Mouse (Mus musculus) intestine, postnatal 0 days (tissue): ENCODE results near the gene Stpg4. TPM values are rescaled to one million over a fixed set of nuclear protein-coding genes. Genes with fewer than 3 reads are reported as not detected.

ENCODE experiments used
- ATAC-seq: fragments of 200-750 bp; cut with Nextera tagmentation; 2 replicates; pipeline ENCODE4 v1.8.0; 2017; ENCODE audit warnings: mild to moderate bottlenecking, moderate TSS enrichment, moderate library complexity
- H3K27ac ChIP-seq: fragments of 300-500 bp; sonication (generic); 2 replicates; pipeline ENCODE4 v1.5.1; 2014; ENCODE audit warnings: mild to moderate bottlenecking, low read depth, low read length, moderate library complexity
- H3K27me3 ChIP-seq: fragments of 300-500 bp; sonication (generic); replicated peaks from 2 replicates; pipeline ENCODE4 v1.6.1; 2014; ENCODE audit warnings: low read length, mixed read lengths; ENCODE audit not compliant: control insufficient read depth, insufficient read depth
- H3K36me3 ChIP-seq: fragments of 300-500 bp; sonication (generic); 2 replicates; pipeline ENCODE4 v1.6.1; 2014; ENCODE audit warnings: mild to moderate bottlenecking, moderate library complexity; ENCODE audit not compliant: control insufficient read depth, insufficient read depth
- H3K4me1 ChIP-seq: fragments of 300-500 bp; sonication (generic); replicated peaks from 2 replicates; pipeline ENCODE4 v1.6.1; 2014; ENCODE audit warnings: antibody characterized with exemption, low read length, mixed read lengths; ENCODE audit not compliant: control insufficient read depth, insufficient read depth
- H3K4me2 ChIP-seq: fragments of 300-500 bp; sonication (generic); replicated peaks from 2 replicates; pipeline ENCODE4 v1.6.1; 2014; ENCODE audit warnings: low read depth, mild to moderate bottlenecking, moderate library complexity
- H3K4me3 ChIP-seq: fragments of 300-500 bp; sonication (generic); 2 replicates; pipeline ENCODE4 v1.5.1; 2014; ENCODE audit warnings: low read depth, low read length
- H3K9ac ChIP-seq: fragments of 300-500 bp; sonication (generic); 2 replicates; pipeline ENCODE4 v1.6.1; 2014; ENCODE audit warnings: mild to moderate bottlenecking, low read depth, low read length
- H3K9me3 ChIP-seq: fragments of 300-500 bp; sonication (generic); 2 replicates; pipeline ENCODE4 v1.6.1; 2016; ENCODE audit warnings: mixed run types; ENCODE audit not compliant: control insufficient read depth
- CTCF ChIP-seq: sonication (generic); IDR thresholded peaks from 2 replicates; pipeline ENCODE4 v1.5.1; 2016; ENCODE audit warnings: low read depth, mild to moderate bottlenecking, control low read depth, antibody characterized with exemption, moderate library complexity
- WGBS: fragments of 180-500 bp; shearing (Covaris S2); extraction: QIAGEN DNeasy Blood & Tissue Kit; methylation state at CpG from one replicate; pipeline ENCODE4 v1.1.7; 2014; 5-methylcytosine and 5-hydroxymethylcytosine counted together
- polyA plus RNA-seq: library from polyadenylated mRNA; unstranded; fragments of >200 nt; fragmentation: Nextera tagmentation; extraction: Ambion mirVana; gene quantifications from 2 replicates; pipeline ENCODE4 v1.2.1, GENCODE M21; 2015

Gene Stpg4
- polyA plus RNA-seq, 1 experiment from 2014 or later = not detected

DNA sequence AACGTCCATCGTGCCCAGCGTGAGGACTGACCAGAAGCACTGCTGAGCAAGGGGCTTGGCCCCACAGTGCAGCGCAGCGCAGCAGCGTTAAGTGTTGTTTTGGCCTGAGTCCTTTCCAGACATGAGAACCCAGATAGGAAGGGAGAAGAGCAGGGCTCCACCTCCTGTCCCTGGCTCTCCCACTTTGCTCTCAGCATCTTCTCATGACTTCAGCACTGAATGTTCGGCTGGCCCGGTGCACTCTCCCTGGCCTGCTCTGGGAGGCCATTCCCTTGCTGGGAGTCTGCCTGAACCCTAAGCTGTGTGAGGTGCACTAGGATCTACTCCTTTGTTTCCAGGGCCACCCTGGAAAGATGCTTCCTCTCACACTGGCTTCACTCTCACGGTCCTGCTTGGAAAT, 79.2 kb downstream of the Stpg4 start:
- Histone ChIP-seq H3K4me1 (peaks cover 21% of the 10 kb centered on the region; the same call in 1 of the 2 replicates), H3K4me2 (no peak overlapping the region), H3K9me3 (no peaks in the 10 kb centered on the region), H3K27me3 (no peaks in the 10 kb centered on the region), H3K27ac (no peak overlapping the region), H3K36me3 (peaks cover 34% of the 10 kb centered on the region), H3K4me3 (no peak overlapping the region), H3K9ac (no peak overlapping the region)
- 61% methylated on average over 9 of the region's 9 CpGs for WGBS
- no peak for ATAC-seq
- no peak for TF ChIP-seq CTCF

DNA sequence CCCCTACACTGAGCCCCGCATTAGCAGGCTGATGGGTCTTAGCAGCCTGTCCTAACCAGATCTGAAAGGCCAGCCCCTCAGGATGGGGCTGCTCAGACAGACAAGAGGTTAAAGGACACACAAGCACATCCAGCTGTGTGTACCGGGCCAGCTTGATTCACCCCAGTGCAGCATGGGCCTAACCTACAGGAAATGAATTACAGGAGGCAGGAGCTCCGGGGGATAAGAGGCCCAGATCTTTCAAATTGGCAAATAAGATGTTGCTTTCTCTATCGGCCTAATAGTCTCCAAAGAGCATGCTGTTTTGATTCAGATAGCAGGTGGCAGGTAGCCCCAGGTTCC, 82.3 kb downstream of the Stpg4 start:
- no peak for ATAC-seq
- WGBS = 46% methylated on average over 4 of the region's 4 CpGs
- no peak overlapping the region for H3K27ac ChIP-seq
- H3K4me1 ChIP-seq = peaks cover 4% of the 10 kb centered on the region; the same call in 1 of the 2 replicates
- H3K27me3 ChIP-seq = no peaks in the 10 kb centered on the region
- no peak overlapping the region for H3K9ac ChIP-seq
- H3K4me2 ChIP-seq = no peak overlapping the region
- no peak overlapping the region for H3K4me3 ChIP-seq
- peaks cover 55% of the 10 kb centered on the region for H3K36me3 ChIP-seq
- H3K9me3 ChIP-seq = no peaks in the 10 kb centered on the region
- no peak for TF ChIP-seq CTCF

DNA sequence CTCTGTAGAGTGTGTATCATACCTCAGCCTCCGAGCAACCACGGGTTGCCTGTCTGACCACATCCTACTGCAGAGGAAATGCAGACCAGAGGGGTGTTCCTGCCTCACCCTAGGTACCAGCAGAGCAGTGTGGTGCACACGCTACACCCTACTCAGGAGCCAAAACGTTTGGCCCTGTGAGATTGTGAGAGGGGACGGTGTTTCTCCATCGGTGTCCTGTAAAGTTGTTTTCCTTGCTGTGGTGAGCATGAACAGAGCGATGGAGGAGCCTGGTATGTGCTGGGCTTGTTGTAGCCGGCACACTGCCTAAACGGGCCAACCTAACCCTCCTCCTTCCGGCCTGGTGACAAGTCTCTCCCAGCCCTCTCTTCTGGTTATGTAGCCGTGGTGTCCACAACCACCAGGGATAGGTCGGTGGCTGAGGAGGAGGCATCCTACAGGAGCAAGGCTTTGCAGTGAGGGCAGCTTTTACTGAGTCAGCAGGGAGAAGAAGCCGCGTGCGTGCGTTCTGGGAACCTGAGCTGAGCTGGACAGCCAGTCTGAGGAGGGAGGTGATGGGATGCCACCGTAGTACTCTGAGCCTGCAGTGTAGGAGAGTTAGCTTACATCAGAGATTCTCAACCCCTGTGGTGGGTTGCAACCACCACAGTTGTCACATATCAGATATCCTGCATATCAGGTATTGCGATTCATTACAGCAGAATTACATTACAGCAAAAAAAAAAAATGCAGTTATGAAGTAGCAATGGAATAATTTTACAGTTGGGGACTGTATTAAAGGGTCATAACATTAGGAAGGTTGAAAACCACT, 82.9 kb downstream of the Stpg4 start:
- H3K9ac ChIP-seq = no peak overlapping the region
- 76% methylated on average over 18 of the region's 18 CpGs for WGBS
- H3K4me2 ChIP-seq = no peak overlapping the region
- H3K4me1 ChIP-seq = 0 out of 2 replicates have a peak, but pooled peaks cover 3% of the 10 kb centered on the region
- no peak overlapping the region for H3K27ac ChIP-seq
- TF ChIP-seq CTCF = no peak
- H3K36me3 ChIP-seq = peaks cover 58% of the 10 kb centered on the region
- H3K27me3 ChIP-seq = no peaks in the 10 kb centered on the region
- no peak overlapping the region for H3K4me3 ChIP-seq
- H3K9me3 ChIP-seq = no peaks in the 10 kb centered on the region
- no peak for ATAC-seq

DNA sequence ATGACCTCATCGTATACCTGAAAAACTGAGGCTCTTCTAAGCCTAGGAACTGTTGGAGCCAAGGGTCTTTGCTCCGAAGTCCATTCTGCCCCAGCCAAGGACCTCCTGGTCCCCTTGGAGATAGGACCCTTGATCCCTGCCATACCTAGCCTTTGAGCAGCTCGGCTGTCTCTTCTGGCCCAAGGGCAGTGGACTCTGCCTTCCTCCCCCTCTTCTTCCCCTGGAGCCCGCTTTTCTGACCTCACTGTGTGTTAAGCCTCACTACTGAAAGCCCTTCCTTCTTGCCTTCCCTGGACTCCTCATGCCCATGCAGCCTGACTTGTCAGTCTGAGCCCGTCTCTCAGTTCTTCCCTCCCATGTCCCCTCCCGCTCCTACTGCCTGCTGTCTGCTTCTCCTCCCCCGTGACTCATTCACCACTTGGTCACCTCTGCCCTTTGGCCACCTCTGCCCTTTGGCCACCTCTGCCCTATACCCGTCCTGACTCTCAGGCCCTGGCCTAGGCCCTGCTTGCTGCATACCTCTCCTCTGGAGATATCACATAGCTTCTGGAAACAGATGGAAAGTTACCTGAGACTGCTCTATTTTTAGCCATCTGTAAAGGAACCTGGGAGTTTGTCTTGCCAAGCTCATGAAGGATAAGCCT, 84.4 kb downstream of the Stpg4 start:
- H3K27ac ChIP-seq = no peak overlapping the region
- H3K4me2 ChIP-seq = no peak overlapping the region
- no peaks in the 10 kb centered on the region for H3K27me3 ChIP-seq
- H3K4me1 ChIP-seq = no peaks in the 10 kb centered on the region
- no peak overlapping the region for H3K9ac ChIP-seq
- H3K9me3 ChIP-seq = no peaks in the 10 kb centered on the region
- TF ChIP-seq CTCF = no peak
- WGBS = 67% methylated on average over 8 of the region's 8 CpGs
- no peak overlapping the region for H3K4me3 ChIP-seq
- no peak for ATAC-seq
- H3K36me3 ChIP-seq = peaks cover 69% of the 10 kb centered on the region

Other genes starting within 250 kb of the Stpg4 start
- 220 and 231 TPM in 2 replicates for gene Mcfd2, start 161.8 kb downstream of the Stpg4 start, polyA plus RNA-seq
- gene Ttc7, start 144.9 kb downstream of the Stpg4 start, polyA plus RNA-seq = 61.7 and 69.2 TPM in 2 replicates
- 756 and 774 TPM in 2 replicates for gene Calm2, start 19.2 kb upstream of the Stpg4 start, polyA plus RNA-seq
- 1,279 and 1,318 TPM in 2 replicates for gene Epcam, start 208.2 kb upstream of the Stpg4 start, polyA plus RNA-seq
- gene Msh2, start 244.6 kb upstream of the Stpg4 start, polyA plus RNA-seq = 13.9 and 15.9 TPM in 2 replicates